Comparison of ENCODE assay signal across 8 mouse cellular contexts in the genomic region with DNA sequence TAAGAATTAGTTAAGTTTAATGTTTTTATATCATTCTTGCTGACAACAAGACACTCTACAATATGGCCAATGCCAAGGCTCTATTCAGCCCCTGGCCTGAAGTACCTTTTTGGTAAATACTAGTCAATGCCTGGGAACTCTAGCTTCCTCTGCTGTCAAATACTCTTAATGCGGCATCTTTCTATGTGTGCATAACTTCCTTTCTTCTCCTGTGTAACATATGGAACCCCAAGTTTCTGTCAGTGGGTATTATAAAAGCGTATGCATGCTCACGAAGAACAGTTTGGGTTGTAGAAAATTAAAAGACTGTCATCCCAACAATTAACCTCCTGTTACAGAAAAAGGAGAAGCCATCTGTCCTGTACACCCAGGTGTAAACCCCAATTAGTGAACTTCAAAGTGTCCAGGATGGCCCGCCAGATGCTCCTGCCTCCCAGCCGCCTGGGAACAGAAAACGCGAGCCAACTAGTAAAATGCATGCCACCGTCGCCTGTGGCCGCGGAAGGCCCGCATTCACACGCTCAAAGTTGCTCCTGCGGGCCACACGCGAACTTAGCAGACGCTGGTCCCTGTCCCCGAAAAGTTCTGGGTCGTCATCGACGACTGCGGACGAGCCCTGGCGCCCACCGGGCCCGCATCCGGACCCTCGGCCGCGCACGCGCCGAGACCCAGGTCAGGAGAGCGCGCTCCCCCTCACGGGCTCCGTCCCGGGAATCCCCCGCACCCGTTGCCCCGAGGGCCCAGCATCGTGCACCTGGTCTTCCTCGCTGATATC. TPM values are rescaled to one million over a fixed set of nuclear protein-coding genes. Genes with fewer than 3 reads are reported as not detected.
DNase-seq lines count a peak whose midpoint lies in the region; ATAC-seq and TF ChIP-seq lines count a peak whose summit lies in the region.

No protein-coding gene starts in this region.

- under 1% methylated on average over 43 of the region's 43 CpGs for WGBS in heart, embryonic 15.5 days
- WGBS in forebrain, embryonic 15.5 days: under 1% methylated on average over 43 of the region's 43 CpGs
- under 1% methylated on average over 43 of the region's 43 CpGs for WGBS in liver, embryonic 14.5 days (ENCODE audit: insufficient replicate concordance)

- H3K4me2 ChIP-seq in heart, embryonic 15.5 days: peak overlapping the region; percentile 68
- H3K4me2 ChIP-seq in forebrain, embryonic 15.5 days (replicated peaks): peak overlapping the region; percentile 63
- peak overlapping the region; percentile 82 for H3K4me2 ChIP-seq in liver, embryonic 14.5 days (ENCODE audit: low read depth)

- intact Hi-C loops in left cerebral cortex, postnatal 4 days (cut with DNase I): no loop called here

- TF ChIP-seq EP300 in liver, embryonic 14.5 days (IDR thresholded peaks at IDR 0.05; ENCODE audit: low read depth): no peak

- H3K4me1 ChIP-seq in heart, embryonic 15.5 days (replicated peaks): peaks cover 11% of the 10 kb centered on the region
- H3K4me1 ChIP-seq in G1E (ENCODE audit: insufficient read depth, low read depth, low read length): peaks cover 46% of the 10 kb centered on the region
- peaks cover 19% of the 10 kb centered on the region for H3K4me1 ChIP-seq in forebrain, embryonic 15.5 days
- peaks cover 9 to 16% of the 10 kb centered on the region in 2 experiments for H3K4me1 ChIP-seq in liver, embryonic 14.5 days (replicated peaks; ENCODE audit: control insufficient read depth in 2 of 2, insufficient read depth in 2 of 2, low read length in 1 of 2)

- TF ChIP-seq CTCF in G1E (IDR thresholded peaks at IDR 0.05; ENCODE audit: low read depth, low read length): no peak
- no peak for TF ChIP-seq CTCF in liver, embryonic 14.5 days (IDR thresholded peaks at IDR 0.05; ENCODE audit: low read depth)

- peak overlapping the region; percentile 88 for H3K9ac ChIP-seq in heart, embryonic 15.5 days
- H3K9ac ChIP-seq in forebrain, embryonic 15.5 days (replicated peaks): peak overlapping the region; percentile 71
- peak overlapping the region; percentile 97 for H3K9ac ChIP-seq in liver, embryonic 14.5 days (replicated peaks)

- peaks cover 24% of the 10 kb centered on the region for H3K36me3 ChIP-seq in heart, embryonic 15.5 days
- H3K36me3 ChIP-seq in G1E (replicated peaks): peaks cover 29% of the 10 kb centered on the region
- peaks cover 17% of the 10 kb centered on the region for H3K36me3 ChIP-seq in forebrain, embryonic 15.5 days
- H3K36me3 ChIP-seq in liver, embryonic 14.5 days (replicated peaks; ENCODE audit: control insufficient read depth, insufficient read depth, low read depth): peaks cover 15% of the 10 kb centered on the region

- no peaks in the 10 kb centered on the region for H3K9me3 ChIP-seq in heart, embryonic 15.5 days (replicated peaks)
- H3K9me3 ChIP-seq in G1E (replicated peaks): no peaks in the 10 kb centered on the region
- no peaks in the 10 kb centered on the region for H3K9me3 ChIP-seq in forebrain, embryonic 15.5 days
- H3K9me3 ChIP-seq in liver, embryonic 14.5 days (ENCODE audit: control insufficient read depth, low read length): no peaks in the 10 kb centered on the region

- H3K27ac ChIP-seq in heart, embryonic 15.5 days: peak overlapping the region; percentile 73
- H3K27ac ChIP-seq in forebrain, embryonic 15.5 days (replicated peaks): peak overlapping the region; percentile 90
- peak overlapping the region; percentile 49 for H3K27ac ChIP-seq in liver, embryonic 14.5 days

- ATAC-seq in heart, embryonic 15.5 days (replicated peaks; ENCODE audit: insufficient number of reproducible peaks, insufficient read depth, low FRiP score, low read depth): peak; percentile 50
- no peak for ATAC-seq in G1E (ENCODE audit: extremely low read depth, insufficient number of reproducible peaks, low FRiP score, poor library complexity, severe bottlenecking)
- ATAC-seq in forebrain, embryonic 15.5 days (replicated peaks): peak; percentile 86
- peak; percentile 58 for ATAC-seq in liver, embryonic 14.5 days (ENCODE audit: insufficient read depth)

- DNase-seq in heart, adult 11 months: no peak
- DNase-seq in G1E (ENCODE audit: low spot score): no peak
- DNase-seq in liver, embryonic 14.5 days (ENCODE audit: low read depth in 3 of 3, low spot score in 3 of 3): no peak
- DNase-seq in left cerebral cortex, postnatal 4 days: no peak
- no peak for DNase-seq in frontal cortex, adult 2 months (ENCODE audit: extremely low spot score in 1 of 2, low spot score in 1 of 2)
- DNase-seq in thymus, postnatal 4 days: no peak

- H3K4me3 ChIP-seq in heart, embryonic 15.5 days: peak overlapping the region; percentile 90
- H3K4me3 ChIP-seq in G1E (ENCODE audit: low read depth, low read length): peak overlapping the region; percentile 95
- H3K4me3 ChIP-seq in forebrain, embryonic 15.5 days: peak overlapping the region; percentile 91
- peak overlapping the region; percentile 89 to 96 for H3K4me3 ChIP-seq in liver, embryonic 14.5 days (ENCODE audit: insufficient read depth in 1 of 2, low read depth in 2 of 2, low read length in 2 of 2)

- no peaks in the 10 kb centered on the region for H3K27me3 ChIP-seq in heart, embryonic 15.5 days
- H3K27me3 ChIP-seq in G1E (ENCODE audit: insufficient read depth, low read length): no peaks in the 10 kb centered on the region
- no peaks in the 10 kb centered on the region for H3K27me3 ChIP-seq in forebrain, embryonic 15.5 days
- H3K27me3 ChIP-seq in liver, embryonic 14.5 days (ENCODE audit: control insufficient read depth, insufficient read depth, low read length): no peaks in the 10 kb centered on the region

RNA-seq across cellular contexts. Expression of a gene that starts 0.5 kb away (rescaled TPM):
- polyA plus RNA-seq in heart, embryonic 15.5 days (2015; fragmentation: Nextera tagmentation; extraction: Ambion mirVana): 181 and 194 TPM in 2 replicates
- total RNA-seq in G1E (2014; fragmentation: Nextera tagmentation) (196 and 229 TPM in 2 replicates), G1E (2017) (309 and 312 TPM in 2 replicates)
- polyA plus RNA-seq in G1E (2012): 7.3 and 10.2 TPM in 2 replicates
- polyA plus RNA-seq in forebrain, embryonic 15.5 days (2015; fragmentation: Nextera tagmentation; extraction: Ambion mirVana): 199 and 201 TPM in 2 replicates
- polyA plus RNA-seq in liver, embryonic 14.5 days (2012; rRNA removed): 44.1 and 80.8 TPM in 2 replicates
- 177 and 189 TPM in 2 replicates for polyA plus RNA-seq in liver, embryonic 14.5 days (2014; fragmentation: Nextera tagmentation; extraction: Ambion mirVana)
- total RNA-seq in left cerebral cortex, postnatal 4 days (2021): 100 to 1,000 TPM; 108 to 124 TPM
- 82.4 and 94.3 TPM in 2 replicates for polyA plus RNA-seq in frontal cortex, adult 2 months (2012; rRNA removed)
